Mouse (Mus musculus): ENCODE results near the gene Gpr160. TPM values are rescaled to one million over a fixed set of nuclear protein-coding genes. Genes with fewer than 3 reads are reported as not detected.
"Not testable (repeated sequence)": the region's sequence is repeated elsewhere in the genome, so short reads cannot be mapped to it uniquely, and the experiment has no call there.

The Gpr160 gene
- total and polyA plus RNA-seq, 3 experiments: 0.70 to 1.2 (median 1.0) TPM

DNA sequence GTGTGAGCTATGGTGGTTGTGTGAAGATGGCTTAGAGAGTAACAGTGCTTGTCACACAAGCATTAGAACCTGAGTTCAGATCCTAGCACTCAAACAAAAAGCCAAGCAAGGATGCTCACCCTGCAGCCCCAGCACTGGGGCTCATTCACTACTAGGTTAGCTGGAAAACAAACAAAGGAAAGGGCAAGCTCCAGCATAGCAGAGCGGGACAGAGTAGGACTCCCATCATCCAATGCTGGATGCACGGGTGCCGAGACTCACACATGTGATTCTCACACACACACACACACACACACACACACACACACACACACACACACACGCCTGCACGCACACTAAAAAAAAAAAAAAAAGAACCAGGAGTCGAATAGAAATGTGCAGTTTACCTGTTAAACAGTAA, 4.3 kb upstream of the Gpr160 start:
- H3K4me2 ChIP-seq (ENCODE audit: insufficient read depth, low read depth, poor library complexity, severe bottlenecking): no peak overlapping the region
- DNase-seq (ENCODE audit: extremely low read depth): no peak
- no peaks in the 10 kb centered on the region for H3K9me3 ChIP-seq (replicated peaks; ENCODE audit: low read length)
- no peak overlapping the region for H3K4me3 ChIP-seq (replicated peaks in 1 of 3; ENCODE audit: low read depth in 2 of 3, low read length in 2 of 3, poor library complexity in 1 of 3)
- H3K27me3 ChIP-seq (replicated peaks): peaks cover 12% of the 10 kb centered on the region
- in situ Hi-C loops (cut with MboI; ENCODE audit: low pct_ligation_motif_present, low pct_unique_long_range_greater_than_20kb, low sequenced_read_pairs) (loop anchor here (25.0 kb wide), 2 partner anchors 111 to 286 kb away; partner anchors contain the start of genes Cldn11 and Phc3), dilution Hi-C loops (cut with MboI; ENCODE audit: extremely low pct_ligation_motif_present, extremely low pct_unique_long_range_greater_than_20kb, low sequenced_read_pairs) (no loop called here)
- TF ChIP-seq TCF12 (IDR thresholded peaks at IDR 0.05; ENCODE audit: low read depth, low read length) (no peak), PAX5 (IDR thresholded peaks at IDR 0.05; ENCODE audit: low read length) (no peak), KAT2A (IDR thresholded peaks at IDR 0.05; ENCODE audit: insufficient replicate concordance, low read length) (no peak), CHD2 (IDR thresholded peaks at IDR 0.05; ENCODE audit: low read length) (no peak), ZC3H11A (IDR thresholded peaks at IDR 0.05; ENCODE audit: low read depth, low read length) (no peak), RCOR1 (conservative IDR thresholded peaks at IDR 0.05; ENCODE audit: low read depth, low read length) (no peak), ZKSCAN1 (IDR thresholded peaks at IDR 0.05; ENCODE audit: borderline replicate concordance, low read depth, low read length) (no peak), TBP (conservative IDR thresholded peaks at IDR 0.05; ENCODE audit: low read depth, low read length) (no peak), NELFE (IDR thresholded peaks at IDR 0.05; ENCODE audit: low read depth, low read length) (no peak), NRF1 (IDR thresholded peaks at IDR 0.05; ENCODE audit: low read depth, low read length) (no peak)
- H3K9ac ChIP-seq (ENCODE audit: insufficient read depth, low read depth): no peak overlapping the region
- no peak overlapping the region for H3K27ac ChIP-seq (ENCODE audit: insufficient read depth, low read depth)
- H3K36me3 ChIP-seq (replicated peaks in 1 of 2; ENCODE audit: control insufficient read depth in 1 of 2, insufficient read depth in 1 of 2, low read length in 1 of 2): no peaks in the 10 kb centered on the region
- peaks cover 8 to 18% of the 10 kb centered on the region in 2 experiments for H3K4me1 ChIP-seq (ENCODE audit: control insufficient read depth in 1 of 2, insufficient read depth in 2 of 2)
- H3K79me2 ChIP-seq (replicated peaks; ENCODE audit: control insufficient read depth, extremely low read depth, insufficient read depth, poor library complexity, severe bottlenecking): no peaks in the 10 kb centered on the region

DNA sequence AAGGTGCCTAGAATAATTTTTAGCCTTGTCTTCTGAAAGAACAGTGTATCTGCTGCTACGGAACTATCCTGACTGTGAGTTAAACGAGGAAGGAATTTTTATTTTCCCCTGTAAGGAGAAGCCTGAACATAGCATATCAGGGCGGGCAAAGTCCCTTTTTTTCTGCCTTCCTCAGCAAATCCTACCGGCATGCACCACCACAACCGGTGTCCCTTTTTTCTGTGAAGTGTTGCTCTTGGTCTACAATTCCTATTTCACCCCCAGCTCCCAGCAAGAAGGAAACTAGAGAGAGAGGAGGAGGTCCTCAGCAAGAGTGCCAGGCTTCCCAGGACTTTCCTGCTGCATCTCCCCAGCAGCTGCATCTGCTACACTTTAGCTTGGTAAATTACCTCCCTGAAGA, 2.2 kb upstream of the Gpr160 start:
- no peak for TF ChIP-seq MEF2A (IDR thresholded peaks at IDR 0.05; ENCODE audit: borderline replicate concordance, low read depth, low read length)
- TF ChIP-seq ETS1 (conservative IDR thresholded peaks at IDR 0.05; ENCODE audit: low read depth, low read length): no peak
- no peak for TF ChIP-seq ZNF384 (IDR thresholded peaks at IDR 0.05; ENCODE audit: low read depth, low read length)
- no peak for TF ChIP-seq MAX (IDR thresholded peaks at IDR 0.05; ENCODE audit: low read length)
- no peak for TF ChIP-seq MAFK (IDR thresholded peaks at IDR 0.05; ENCODE audit: insufficient replicate concordance, low read length)
- no peak for TF ChIP-seq USF1 (IDR thresholded peaks at IDR 0.05; ENCODE audit: low read depth, low read length)
- no peak for TF ChIP-seq UBTF (IDR thresholded peaks at IDR 0.05; ENCODE audit: low read depth, low read length)
- TF ChIP-seq POLR2AphosphoS2 (IDR thresholded peaks at IDR 0.05; ENCODE audit: low read depth, low read length): no peak
- no peak for TF ChIP-seq IRF4 (IDR thresholded peaks at IDR 0.05; ENCODE audit: low read depth, low read length)
- no peak for DNase-seq (ENCODE audit: extremely low read depth)
- Histone ChIP-seq H3K27ac (ENCODE audit: insufficient read depth, low read depth) (no peak overlapping the region), H3K36me3 (replicated peaks in 1 of 2; ENCODE audit: control insufficient read depth in 1 of 2, insufficient read depth in 1 of 2, low read length in 1 of 2) (no peaks in the 10 kb centered on the region), H3K9ac (ENCODE audit: insufficient read depth, low read depth) (no peak overlapping the region), H3K4me3 (replicated peaks in 1 of 3; ENCODE audit: low read depth in 2 of 3, low read length in 2 of 3, poor library complexity in 1 of 3) (no peak overlapping the region), H3K9me3 (replicated peaks; ENCODE audit: low read length) (no peaks in the 10 kb centered on the region), H3K27me3 (replicated peaks) (peaks cover 15% of the 10 kb centered on the region), H3K79me2 (replicated peaks; ENCODE audit: control insufficient read depth, extremely low read depth, insufficient read depth, poor library complexity, severe bottlenecking) (no peaks in the 10 kb centered on the region), H3K4me2 (ENCODE audit: insufficient read depth, low read depth, poor library complexity, severe bottlenecking) (no peak overlapping the region), H3K4me1 (ENCODE audit: control insufficient read depth in 1 of 2, insufficient read depth in 2 of 2) (peaks cover 8 to 18% of the 10 kb centered on the region in 2 experiments)
- dilution Hi-C loops (cut with MboI; ENCODE audit: extremely low pct_ligation_motif_present, extremely low pct_unique_long_range_greater_than_20kb, low sequenced_read_pairs): no loop called here
- in situ Hi-C loops (cut with MboI; ENCODE audit: low pct_ligation_motif_present, low pct_unique_long_range_greater_than_20kb, low sequenced_read_pairs): loop anchor here (25.0 kb wide), 2 partner anchors 109 to 284 kb away; partner anchors contain the start of genes Cldn11 and Phc3

DNA sequence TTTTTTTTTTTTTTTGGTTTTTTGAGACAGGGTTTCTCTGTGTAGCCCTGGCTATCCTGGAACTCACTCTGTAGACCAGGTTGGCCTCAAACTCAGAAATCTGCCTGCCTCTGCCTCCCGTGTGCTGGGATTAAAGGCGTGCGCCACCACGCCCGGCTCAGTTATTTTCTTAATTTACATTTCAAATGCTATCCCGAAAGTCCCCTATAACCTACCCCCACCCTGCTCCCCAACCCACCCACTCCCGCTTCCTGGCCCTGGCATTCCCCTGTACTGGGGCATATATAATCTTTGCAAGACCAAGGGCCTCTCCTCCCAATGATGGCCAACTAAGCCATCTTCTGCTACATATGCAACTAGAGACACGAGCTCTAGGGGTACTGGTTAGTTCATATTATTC, 3.8 kb downstream of the Gpr160 start:
- H3K9ac ChIP-seq (ENCODE audit: insufficient read depth, low read depth); H3K4me3 ChIP-seq (replicated peaks in 1 of 3; ENCODE audit: low read depth in 2 of 3, low read length in 2 of 3, poor library complexity in 1 of 3); H3K79me2 ChIP-seq (replicated peaks; ENCODE audit: control insufficient read depth, extremely low read depth, insufficient read depth, poor library complexity, severe bottlenecking); H3K27me3 ChIP-seq (replicated peaks); DNase-seq (ENCODE audit: extremely low read depth); H3K9me3 ChIP-seq (replicated peaks; ENCODE audit: low read length); H3K36me3 ChIP-seq (replicated peaks in 1 of 2; ENCODE audit: control insufficient read depth in 1 of 2, insufficient read depth in 1 of 2, low read length in 1 of 2); H3K4me2 ChIP-seq (ENCODE audit: insufficient read depth, low read depth, poor library complexity, severe bottlenecking); dilution Hi-C loops (cut with MboI; ENCODE audit: extremely low pct_ligation_motif_present, extremely low pct_unique_long_range_greater_than_20kb, low sequenced_read_pairs); H3K27ac ChIP-seq (ENCODE audit: insufficient read depth, low read depth): not testable (repeated sequence)
- in situ Hi-C loops (cut with MboI; ENCODE audit: low pct_ligation_motif_present, low pct_unique_long_range_greater_than_20kb, low sequenced_read_pairs): loop anchor here (25.0 kb wide), 2 partner anchors 103 to 278 kb away; partner anchors contain the start of genes Cldn11 and Phc3
- peaks cover 12 to 26% of the 10 kb centered on the region in 2 experiments for H3K4me1 ChIP-seq (ENCODE audit: control insufficient read depth in 1 of 2, insufficient read depth in 2 of 2)

All from CH12.LX (cell line).